Mouse (Mus musculus) testis, adult 2 months (tissue): Measurements from ENCODE around the gene Rhot2. TPM values are rescaled to one million over a fixed set of nuclear protein-coding genes. Genes with fewer than 3 reads are reported as not detected.

ENCODE experiments used
- H3K27ac ChIP-seq: fragments of 200-500 bp; 2 replicates; pipeline ENCODE4 v1.5.1; 2012; ENCODE audit warnings: low read depth, low read length; ENCODE audit not compliant: control insufficient read depth, insufficient read depth
- H3K27me3 ChIP-seq: fragments of 200-500 bp; 2 replicates; pipeline ENCODE4 v1.6.1; 2012; ENCODE audit warnings: mild to moderate bottlenecking, low read length, moderate library complexity; ENCODE audit not compliant: control insufficient read depth, insufficient read depth
- H3K36me3 ChIP-seq: fragments of 200-500 bp; 2 replicates; pipeline ENCODE4 v1.6.1; 2012; ENCODE audit warnings: mild to moderate bottlenecking, low read length; ENCODE audit not compliant: control insufficient read depth, insufficient read depth
- H3K4me1 ChIP-seq: fragments of 200-500 bp; 2 replicates; pipeline ENCODE4 v1.6.1; 2012; ENCODE audit warnings: low read length; ENCODE audit not compliant: control insufficient read depth, insufficient read depth
- H3K4me3 ChIP-seq: fragments of 200-500 bp; 2 replicates; pipeline ENCODE4 v1.5.1; 2012; ENCODE audit warnings: low read depth, mild to moderate bottlenecking, low read length, moderate library complexity, mixed read lengths; ENCODE audit not compliant: control insufficient read depth
- CTCF ChIP-seq: fragments of 200-500 bp; IDR thresholded peaks from 2 replicates; pipeline ENCODE4 v1.5.1; 2012; ENCODE audit warnings: low read depth, mild to moderate bottlenecking, inconsistent platforms, low read length, moderate library complexity; ENCODE audit not compliant: control insufficient read depth, insufficient read depth, insufficient replicate concordance
- POLR2A ChIP-seq: fragments of 200-500 bp; IDR thresholded peaks from 2 replicates; pipeline ENCODE4 v1.6.1; 2012; ENCODE audit warnings: low read depth, mild to moderate bottlenecking, inconsistent platforms, low read length, moderate library complexity; ENCODE audit not compliant: control insufficient read depth
- polyA plus RNA-seq: library from polyadenylated mRNA; depleted of rRNA; stranded (reverse); fragments of >200 nt; gene quantifications from 2 replicates; pipeline ENCODE4 v1.2.3, GENCODE M21; 2012

Gene Rhot2
- polyA plus RNA-seq, 1 experiment = 37.5 TPM

DNA sequence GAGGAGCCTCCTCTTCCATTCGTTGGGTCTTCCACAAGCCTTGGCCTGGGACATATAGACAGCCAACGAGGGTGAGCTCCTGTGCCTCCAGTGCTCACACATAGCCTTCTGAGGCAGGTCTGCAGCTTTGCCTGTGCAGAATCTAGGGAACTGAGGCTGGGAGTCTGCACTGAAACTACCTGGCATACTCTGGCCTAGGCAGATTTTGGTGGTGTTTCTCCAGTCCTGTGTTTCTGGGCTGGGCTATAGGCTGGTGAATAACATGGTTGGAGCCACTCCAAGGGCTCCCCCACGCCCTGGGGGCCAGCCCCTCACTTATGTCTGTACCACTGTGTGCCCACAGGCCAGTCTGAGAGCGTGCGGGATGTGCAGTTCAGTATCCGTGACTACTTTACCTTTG lies 19.3 kb downstream of the Rhot2 start:
- Histone ChIP-seq H3K4me1 (peaks cover 25% of the 10 kb centered on the region), H3K4me3 (no peak overlapping the region)

GRCm38 (mm10) chr17:25824362-25825142 lies 20.1 kb downstream of the Rhot2 start:
- peaks cover 28% of the 10 kb centered on the region for H3K4me1 ChIP-seq
- no peak overlapping the region for H3K27ac ChIP-seq
- TF ChIP-seq POLR2A (no peak), CTCF (no peak)
- no peaks in the 10 kb centered on the region for H3K27me3 ChIP-seq
- H3K4me3 ChIP-seq = peak overlapping the region; percentile 87
- no peaks in the 10 kb centered on the region; the same call in 1 of the 2 replicates for H3K36me3 ChIP-seq

More for the DNA sequence above, 19.3 kb downstream of the Rhot2 start:
- TF ChIP-seq CTCF = no peak
- no peak for TF ChIP-seq POLR2A
- no peaks in the 10 kb centered on the region; the same call in 1 of the 2 replicates for H3K36me3 ChIP-seq
- no peaks in the 10 kb centered on the region for H3K27me3 ChIP-seq
- no peak overlapping the region for H3K27ac ChIP-seq

GRCm38 (mm10) chr17:25823452-25823851 lies 21.2 kb downstream of the Rhot2 start, which contains the start of gene Wdr24:
TSS of gene Wdr24 (plus strand) at chr17:25823627.
- TF ChIP-seq POLR2A (peak; percentile 59), CTCF (no peak)
- Histone ChIP-seq H3K4me3 (peak within 1 kb of the TSS; percentile 87), H3K36me3 (no peaks in the 10 kb centered on the region; the same call in 1 of the 2 replicates), H3K4me1 (peaks cover 26% of the 10 kb centered on the region), H3K27me3 (no peaks in the 10 kb centered on the region), H3K27ac (peak within 1 kb of the TSS; percentile 37)

DNA sequence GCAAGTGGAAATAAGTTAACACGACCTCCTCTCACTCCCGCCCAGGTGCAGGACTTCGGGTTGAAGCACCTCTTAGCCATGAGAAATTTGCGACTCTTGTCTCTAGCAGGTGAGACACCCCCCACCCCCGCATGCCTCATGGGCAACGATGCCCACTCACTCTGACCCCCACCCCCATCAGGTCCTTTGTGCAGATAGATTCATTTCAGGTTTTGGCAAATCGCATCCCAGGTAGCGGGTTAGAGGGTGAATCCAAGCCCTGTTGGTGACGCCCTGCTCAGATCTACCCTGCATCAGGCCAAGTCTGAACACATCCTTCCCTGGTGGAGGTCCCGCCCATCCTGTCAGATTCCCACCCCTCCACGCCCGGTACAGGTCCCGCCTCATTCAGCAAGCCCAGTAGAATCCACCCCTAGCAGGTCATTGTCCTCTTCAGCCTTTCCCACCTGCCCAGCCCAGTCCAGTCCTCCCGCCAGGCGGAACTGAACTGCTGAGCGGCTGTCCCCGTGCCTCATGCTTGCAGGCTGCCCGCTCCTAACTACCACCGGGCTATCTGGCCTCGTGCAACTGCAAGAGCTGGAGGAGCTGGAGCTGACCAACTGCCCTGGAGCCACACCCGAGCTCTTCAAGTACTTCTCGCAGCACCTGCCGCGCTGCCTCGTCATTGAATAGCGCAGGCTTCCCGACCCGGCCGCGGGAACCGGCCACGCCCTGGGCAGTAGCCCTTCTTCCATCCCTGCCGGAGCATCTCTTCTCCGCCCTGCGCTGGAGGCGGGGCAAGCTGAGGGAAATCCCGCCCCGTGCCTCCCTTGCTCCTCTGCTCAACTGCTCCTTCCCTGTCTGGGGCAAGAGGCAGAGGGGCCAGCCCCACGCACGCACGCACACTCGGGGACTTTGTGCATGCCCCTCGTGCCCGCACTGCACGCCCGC lies 25.5 kb downstream of the Rhot2 start:
- H3K27me3 ChIP-seq = no peaks in the 10 kb centered on the region
- TF ChIP-seq CTCF = no peak
- TF ChIP-seq POLR2A = no peak
- no peaks in the 10 kb centered on the region for H3K36me3 ChIP-seq
- H3K4me3 ChIP-seq = peak overlapping the region; percentile 36
- H3K27ac ChIP-seq = no peak overlapping the region
- peaks cover 20% of the 10 kb centered on the region for H3K4me1 ChIP-seq

DNA sequence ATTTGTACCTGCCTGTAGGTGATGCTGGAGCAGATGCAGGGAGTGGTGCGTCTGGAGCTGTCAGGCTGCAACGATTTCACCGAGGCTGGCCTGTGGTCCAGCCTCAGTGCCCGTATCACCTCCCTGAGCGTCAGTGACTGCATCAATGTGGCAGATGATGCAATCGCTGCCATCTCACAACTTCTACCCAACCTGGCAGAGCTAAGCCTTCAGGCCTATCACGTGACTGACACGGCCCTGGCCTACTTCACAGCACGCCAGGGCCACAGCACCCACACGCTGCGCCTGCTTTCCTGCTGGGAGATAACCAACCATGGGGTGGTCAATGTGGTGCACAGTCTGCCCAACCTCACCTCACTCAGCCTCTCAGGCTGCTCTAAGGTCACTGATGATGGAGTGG lies 27.0 kb downstream of the Rhot2 start:
- TF ChIP-seq POLR2A (no peak), CTCF (no peak)
- Histone ChIP-seq H3K27me3 (no peaks in the 10 kb centered on the region), H3K27ac (no peak overlapping the region), H3K36me3 (no peaks in the 10 kb centered on the region), H3K4me1 (peaks cover 15% of the 10 kb centered on the region), H3K4me3 (no peak overlapping the region)

DNA sequence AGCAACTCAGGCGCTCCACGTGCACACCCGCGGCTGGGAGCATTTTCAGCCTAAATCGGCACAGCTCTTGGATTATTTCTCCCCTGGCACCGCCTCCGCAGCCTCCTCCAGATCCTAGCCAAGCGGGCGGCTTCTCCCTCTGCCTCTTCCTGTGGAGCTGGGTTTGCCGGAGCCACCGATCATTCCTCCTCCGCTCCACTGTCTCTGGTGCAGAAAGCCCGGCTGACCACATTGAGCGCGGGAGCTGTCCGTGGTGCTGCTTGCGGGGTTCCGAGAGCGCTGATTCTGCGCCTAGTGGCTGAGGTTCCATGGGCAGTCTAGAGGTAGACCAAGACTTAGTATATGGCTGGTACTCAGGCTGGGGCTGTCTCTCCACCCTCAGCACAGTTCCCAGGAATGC lies 31.2 kb downstream of the Rhot2 start:
- H3K36me3 ChIP-seq = no peaks in the 10 kb centered on the region
- no peaks in the 10 kb centered on the region for H3K27me3 ChIP-seq
- TF ChIP-seq CTCF (peak; percentile 56; the same call in 1 of the 2 replicates), POLR2A (no peak)
- H3K4me3 ChIP-seq = no peak overlapping the region
- no peak overlapping the region for H3K27ac ChIP-seq
- H3K4me1 ChIP-seq = peaks cover 16% of the 10 kb centered on the region

DNA sequence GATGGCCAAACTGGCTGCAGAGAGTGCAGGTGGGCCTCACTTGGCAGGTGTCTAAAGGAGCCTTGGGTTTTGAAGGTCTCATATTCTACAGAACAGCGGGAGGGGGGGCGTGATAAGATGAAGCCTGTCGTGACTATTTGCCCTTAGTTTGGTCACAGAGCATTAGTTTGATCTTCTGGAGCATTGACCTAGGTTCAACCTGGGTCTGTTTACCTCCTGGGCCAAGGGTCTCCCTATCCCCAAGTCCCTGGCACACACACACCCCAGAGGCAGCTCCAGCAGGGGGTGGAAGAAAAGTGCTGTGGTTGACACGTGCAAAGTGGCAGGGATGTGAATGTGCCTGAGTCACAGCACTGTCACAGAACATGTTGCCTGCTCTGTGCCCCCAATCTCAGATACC lies 33.8 kb downstream of the Rhot2 start:
- Histone ChIP-seq H3K27ac (no peak overlapping the region), H3K4me1 (peaks cover 13% of the 10 kb centered on the region), H3K27me3 (no peaks in the 10 kb centered on the region), H3K36me3 (no peaks in the 10 kb centered on the region), H3K4me3 (no peak overlapping the region)
- TF ChIP-seq CTCF = no peak
- no peak for TF ChIP-seq POLR2A
